Mouse (Mus musculus): ENCODE measurements around the gene Krtap4-1. TPM values are rescaled to one million over a fixed set of nuclear protein-coding genes. Genes with fewer than 3 reads are reported as not detected.
"Not testable (repeated sequence)": the region's sequence is repeated elsewhere in the genome, so short reads cannot be mapped to it uniquely, and the experiment has no call there.

Gene Krtap4-1
- polyA plus RNA-seq, 1 experiment from 2014 or later: not detected

- Histone ChIP-seq H3K4me3 (ENCODE audit: low read depth, low read length) (no peak overlapping the region), H3K27me3 (ENCODE audit: control insufficient read depth, insufficient read depth, low read length) (no peaks in the 10 kb centered on the region), H3K9ac (replicated peaks; ENCODE audit: low read depth, low read length) (no peak overlapping the region), H3K4me2 (ENCODE audit: low read depth, low read length) (no peak overlapping the region), H3K27ac (ENCODE audit: low read depth, low read length) (no peak overlapping the region), H3K9me3 (ENCODE audit: control insufficient read depth, low read length) (no peaks in the 10 kb centered on the region), H3K4me1 (ENCODE audit: control insufficient read depth, insufficient read depth, low read length) (no peaks in the 10 kb centered on the region), H3K36me3 (ENCODE audit: control insufficient read depth, insufficient read depth, low read length) (no peaks in the 10 kb centered on the region)
- ATAC-seq (ENCODE audit: low read depth): no peak
- WGBS: 81% methylated on average over 1 of the region's 1 CpGs
Observed at GRCm38 (mm10) chr11:99609126-99609525, 18.9 kb downstream of the Krtap4-1 start.

- H3K27ac ChIP-seq (ENCODE audit: low read depth, low read length); ATAC-seq (ENCODE audit: low read depth); H3K4me3 ChIP-seq (ENCODE audit: low read depth, low read length); H3K4me1 ChIP-seq (ENCODE audit: control insufficient read depth, insufficient read depth, low read length); H3K27me3 ChIP-seq (ENCODE audit: control insufficient read depth, insufficient read depth, low read length); H3K9me3 ChIP-seq (ENCODE audit: control insufficient read depth, low read length); H3K36me3 ChIP-seq (ENCODE audit: control insufficient read depth, insufficient read depth, low read length); H3K9ac ChIP-seq (replicated peaks; ENCODE audit: low read depth, low read length); H3K4me2 ChIP-seq (ENCODE audit: low read depth, low read length): not testable (repeated sequence)
- WGBS: 70% methylated on average over 1 of the region's 1 CpGs
Observed at GRCm38 (mm10) chr11:99603208-99603607, 24.8 kb downstream of the Krtap4-1 start, which contains the start of gene Gm11938. TSS of gene Gm11938 (minus strand) at chr11:99603308.

- not testable (repeated sequence) for H3K4me2 ChIP-seq (ENCODE audit: low read depth, low read length); H3K9me3 ChIP-seq (ENCODE audit: control insufficient read depth, low read length); H3K27me3 ChIP-seq (ENCODE audit: control insufficient read depth, insufficient read depth, low read length); H3K9ac ChIP-seq (replicated peaks; ENCODE audit: low read depth, low read length); ATAC-seq (ENCODE audit: low read depth); H3K4me3 ChIP-seq (ENCODE audit: low read depth, low read length); H3K36me3 ChIP-seq (ENCODE audit: control insufficient read depth, insufficient read depth, low read length); H3K4me1 ChIP-seq (ENCODE audit: control insufficient read depth, insufficient read depth, low read length); H3K27ac ChIP-seq (ENCODE audit: low read depth, low read length)
- WGBS: 89% methylated on average over 6 of the region's 6 CpGs
Observed at GRCm38 (mm10) chr11:99597742-99598141, 30.3 kb downstream of the Krtap4-1 start, which contains the start of gene Krtap9-3. TSS of gene Krtap9-3 (minus strand) at chr11:99598105.

GRCm38 (mm10) chr11:99590981-99591380 lies 37.1 kb downstream of the Krtap4-1 start, which contains the start of gene Krtap1-3:
TSS of gene Krtap1-3 (minus strand) at chr11:99591339.
- Histone ChIP-seq H3K4me2 (ENCODE audit: low read depth, low read length) (no peak within 1 kb of the TSS), H3K36me3 (ENCODE audit: control insufficient read depth, insufficient read depth, low read length) (no peaks in the 10 kb centered on the region), H3K4me3 (ENCODE audit: low read depth, low read length) (no peak within 1 kb of the TSS), H3K27me3 (ENCODE audit: control insufficient read depth, insufficient read depth, low read length) (no peaks in the 10 kb centered on the region), H3K4me1 (ENCODE audit: control insufficient read depth, insufficient read depth, low read length) (no peaks in the 10 kb centered on the region), H3K27ac (ENCODE audit: low read depth, low read length) (no peak within 1 kb of the TSS), H3K9me3 (ENCODE audit: control insufficient read depth, low read length) (no peaks in the 10 kb centered on the region), H3K9ac (replicated peaks; ENCODE audit: low read depth, low read length) (no peak within 1 kb of the TSS)
- no peak for ATAC-seq (ENCODE audit: low read depth)
- WGBS: 81% methylated on average over 6 of the region's 6 CpGs

- 91% methylated on average over 7 of the region's 7 CpGs for WGBS
- no peaks in the 10 kb centered on the region for H3K9me3 ChIP-seq (ENCODE audit: control insufficient read depth, low read length)
- no peaks in the 10 kb centered on the region for H3K4me1 ChIP-seq (ENCODE audit: control insufficient read depth, insufficient read depth, low read length)
- ATAC-seq (ENCODE audit: low read depth): no peak
- no peak overlapping the region for H3K9ac ChIP-seq (replicated peaks; ENCODE audit: low read depth, low read length)
- H3K36me3 ChIP-seq (ENCODE audit: control insufficient read depth, insufficient read depth, low read length): no peaks in the 10 kb centered on the region
- H3K4me3 ChIP-seq (ENCODE audit: low read depth, low read length): no peak overlapping the region
- no peak overlapping the region for H3K4me2 ChIP-seq (ENCODE audit: low read depth, low read length)
- H3K27me3 ChIP-seq (ENCODE audit: control insufficient read depth, insufficient read depth, low read length): no peaks in the 10 kb centered on the region
- no peak overlapping the region for H3K27ac ChIP-seq (ENCODE audit: low read depth, low read length)
Observed at GRCm38 (mm10) chr11:99585096-99585495, 42.9 kb downstream of the Krtap4-1 start.

GRCm38 (mm10) chr11:99583245-99583704 lies 44.8 kb downstream of the Krtap4-1 start, which contains the start of gene Krtap1-4:
TSS of gene Krtap1-4 (minus strand) at chr11:99583654.
- Histone ChIP-seq H3K4me2 (ENCODE audit: low read depth, low read length) (no peak within 1 kb of the TSS), H3K4me1 (ENCODE audit: control insufficient read depth, insufficient read depth, low read length) (no peaks in the 10 kb centered on the region), H3K27ac (ENCODE audit: low read depth, low read length) (no peak within 1 kb of the TSS), H3K27me3 (ENCODE audit: control insufficient read depth, insufficient read depth, low read length) (no peaks in the 10 kb centered on the region), H3K36me3 (ENCODE audit: control insufficient read depth, insufficient read depth, low read length) (no peaks in the 10 kb centered on the region), H3K4me3 (ENCODE audit: low read depth, low read length) (no peak within 1 kb of the TSS), H3K9ac (replicated peaks; ENCODE audit: low read depth, low read length) (no peak within 1 kb of the TSS), H3K9me3 (ENCODE audit: control insufficient read depth, low read length) (no peaks in the 10 kb centered on the region)
- 85% methylated on average over 5 of the region's 5 CpGs for WGBS
- no peak for ATAC-seq (ENCODE audit: low read depth)

GRCm38 (mm10) chr11:99581564-99581963 lies 46.5 kb downstream of the Krtap4-1 start:
- 89% methylated on average over 6 of the region's 6 CpGs for WGBS
- H3K9ac ChIP-seq (replicated peaks; ENCODE audit: low read depth, low read length): no peak overlapping the region
- H3K4me2 ChIP-seq (ENCODE audit: low read depth, low read length): no peak overlapping the region
- H3K27ac ChIP-seq (ENCODE audit: low read depth, low read length): no peak overlapping the region
- H3K27me3 ChIP-seq (ENCODE audit: control insufficient read depth, insufficient read depth, low read length): no peaks in the 10 kb centered on the region
- ATAC-seq (ENCODE audit: low read depth): no peak
- no peaks in the 10 kb centered on the region for H3K9me3 ChIP-seq (ENCODE audit: control insufficient read depth, low read length)
- no peaks in the 10 kb centered on the region for H3K36me3 ChIP-seq (ENCODE audit: control insufficient read depth, insufficient read depth, low read length)
- no peak overlapping the region for H3K4me3 ChIP-seq (ENCODE audit: low read depth, low read length)
- no peaks in the 10 kb centered on the region for H3K4me1 ChIP-seq (ENCODE audit: control insufficient read depth, insufficient read depth, low read length)

- ATAC-seq (ENCODE audit: low read depth): no peak
- H3K4me1 ChIP-seq (ENCODE audit: control insufficient read depth, insufficient read depth, low read length): no peaks in the 10 kb centered on the region
- H3K4me2 ChIP-seq (ENCODE audit: low read depth, low read length): no peak overlapping the region
- H3K27ac ChIP-seq (ENCODE audit: low read depth, low read length): no peak overlapping the region
- H3K9ac ChIP-seq (replicated peaks; ENCODE audit: low read depth, low read length): no peak overlapping the region
- no peak overlapping the region for H3K4me3 ChIP-seq (ENCODE audit: low read depth, low read length)
- 92% methylated on average over 5 of the region's 5 CpGs for WGBS
- no peaks in the 10 kb centered on the region for H3K27me3 ChIP-seq (ENCODE audit: control insufficient read depth, insufficient read depth, low read length)
- no peaks in the 10 kb centered on the region for H3K9me3 ChIP-seq (ENCODE audit: control insufficient read depth, low read length)
- no peaks in the 10 kb centered on the region for H3K36me3 ChIP-seq (ENCODE audit: control insufficient read depth, insufficient read depth, low read length)
Observed at GRCm38 (mm10) chr11:99581051-99581450, 47.0 kb downstream of the Krtap4-1 start.

- Histone ChIP-seq H3K4me3 (ENCODE audit: low read depth, low read length) (no peak within 1 kb of the TSS), H3K9ac (replicated peaks; ENCODE audit: low read depth, low read length) (no peak within 1 kb of the TSS), H3K27ac (ENCODE audit: low read depth, low read length) (no peak within 1 kb of the TSS), H3K36me3 (ENCODE audit: control insufficient read depth, insufficient read depth, low read length) (no peaks in the 10 kb centered on the region), H3K27me3 (ENCODE audit: control insufficient read depth, insufficient read depth, low read length) (no peaks in the 10 kb centered on the region), H3K9me3 (ENCODE audit: control insufficient read depth, low read length) (no peaks in the 10 kb centered on the region), H3K4me2 (ENCODE audit: low read depth, low read length) (no peak within 1 kb of the TSS), H3K4me1 (ENCODE audit: control insufficient read depth, insufficient read depth, low read length) (no peaks in the 10 kb centered on the region)
- ATAC-seq (ENCODE audit: low read depth): no peak
- WGBS: 86% methylated on average over 6 of the region's 6 CpGs
Observed at GRCm38 (mm10) chr11:99580636-99581035, 47.4 kb downstream of the Krtap4-1 start, which contains the start of gene Krtap1-5. TSS of gene Krtap1-5 (minus strand) at chr11:99581016.

Data from neural tube, embryonic 14.5 days (tissue).